Mouse (Mus musculus) hindbrain, embryonic 12.5 days (tissue): ENCODE results near the gene Atl1. TPM values are rescaled to one million over a fixed set of nuclear protein-coding genes. Genes with fewer than 3 reads are reported as not detected.

Source experiments
- ATAC-seq: fragments of 200-750 bp; cut with Nextera tagmentation; 2 replicates; pipeline ENCODE4 v1.8.0; 2017; ENCODE audit warnings: moderate TSS enrichment; ENCODE audit not compliant: low FRiP score
- H3K27ac ChIP-seq: fragments of 300-500 bp; sonication (generic); 2 replicates; pipeline ENCODE4 v1.5.1; 2016; ENCODE audit warnings: mild to moderate bottlenecking
- H3K27me3 ChIP-seq: fragments of 300-500 bp; sonication (generic); 2 replicates; pipeline ENCODE4 v1.6.1; 2016; ENCODE audit warnings: mild to moderate bottlenecking
- H3K36me3 ChIP-seq: fragments of 300-500 bp; sonication (generic); 2 replicates; pipeline ENCODE4 v1.6.1; 2016; ENCODE audit warnings: mild to moderate bottlenecking
- H3K4me1 ChIP-seq: fragments of 300-500 bp; sonication (generic); 2 replicates; pipeline ENCODE4 v1.6.1; 2016
- H3K4me2 ChIP-seq: fragments of 300-500 bp; sonication (generic); replicated peaks from 2 replicates; pipeline ENCODE4 v1.6.1; 2016; ENCODE audit warnings: mild to moderate bottlenecking
- H3K4me3 ChIP-seq: fragments of 300-500 bp; sonication (generic); 2 replicates; pipeline ENCODE4 v1.5.1; 2016; ENCODE audit warnings: mild to moderate bottlenecking
- H3K9ac ChIP-seq: fragments of 300-500 bp; sonication (generic); 2 replicates; pipeline ENCODE4 v1.6.1; 2016; ENCODE audit warnings: mild to moderate bottlenecking, moderate library complexity
- H3K9me3 ChIP-seq: fragments of 300-500 bp; sonication (generic); replicated peaks from 2 replicates; pipeline ENCODE4 v1.6.1; 2016; ENCODE audit warnings: mild to moderate bottlenecking
- WGBS: fragments of 180-500 bp; shearing (Covaris S2); methylation state at CpG from one replicate; pipeline ENCODE4 v1.1.7; 2016; 5-methylcytosine and 5-hydroxymethylcytosine counted together
- polyA plus RNA-seq: library from polyadenylated mRNA; unstranded; fragments of >200 nt; fragmentation: Nextera tagmentation; extraction: Ambion mirVana; gene quantifications from 2 replicates; pipeline ENCODE4 v1.2.1, GENCODE M21; 2016

The Atl1 gene
- polyA plus RNA-seq, 1 experiment from 2014 or later: 71.5 TPM

DNA sequence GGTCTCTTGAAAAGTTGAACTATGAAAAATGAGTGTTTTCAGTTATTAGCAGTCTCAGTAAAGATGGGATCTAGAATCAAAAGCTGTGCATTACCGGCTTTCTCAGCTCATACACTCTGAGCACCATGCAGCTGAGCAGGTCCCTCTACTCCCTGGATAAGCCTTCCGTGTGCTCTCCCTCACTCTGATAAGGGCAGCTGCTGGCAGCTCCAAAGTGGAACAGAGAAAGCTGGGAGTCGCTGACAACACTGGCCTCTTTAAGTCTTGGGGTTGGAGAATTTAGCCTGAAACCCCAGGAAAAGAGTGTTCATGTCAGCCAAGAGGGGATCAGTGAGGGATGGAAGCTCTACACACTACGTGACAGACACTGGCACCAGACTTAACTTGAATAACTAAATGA lies 33.6 kb upstream of the Atl1 start:
- H3K27ac ChIP-seq: no peak overlapping the region
- H3K27me3 ChIP-seq: no peaks in the 10 kb centered on the region
- no peak overlapping the region for H3K4me3 ChIP-seq
- H3K9me3 ChIP-seq: no peaks in the 10 kb centered on the region
- no peak for ATAC-seq
- H3K36me3 ChIP-seq: peaks cover 9% of the 10 kb centered on the region; the same call in 1 of the 2 replicates
- H3K4me1 ChIP-seq: no peaks in the 10 kb centered on the region
- no peak overlapping the region for H3K9ac ChIP-seq
- H3K4me2 ChIP-seq: no peak overlapping the region
- WGBS: 94% methylated on average over 4 of the region's 4 CpGs

DNA sequence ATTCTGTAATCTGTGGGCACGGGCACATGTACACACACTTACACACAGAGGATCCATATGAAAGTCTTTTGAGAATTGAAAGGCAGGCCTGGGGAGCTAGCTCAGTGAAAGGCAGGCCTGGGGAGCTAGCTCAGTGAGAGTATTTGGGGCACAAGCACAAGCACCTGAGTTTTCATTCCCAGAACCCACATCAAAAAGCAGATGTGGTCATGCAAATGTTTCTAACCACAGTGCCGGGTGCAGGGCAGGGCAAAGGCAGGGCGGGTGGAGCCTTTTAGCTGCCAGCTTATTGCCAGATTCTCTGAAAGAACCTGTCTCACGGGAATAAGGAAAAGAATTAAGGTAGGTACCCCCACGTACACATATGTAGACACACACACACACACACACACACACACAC lies 28.9 kb upstream of the Atl1 start:
- no peak overlapping the region for H3K4me2 ChIP-seq
- H3K27ac ChIP-seq: no peak overlapping the region
- 78% methylated on average over 5 of the region's 5 CpGs for WGBS
- no peak overlapping the region for H3K4me3 ChIP-seq
- H3K4me1 ChIP-seq: no peaks in the 10 kb centered on the region
- no peak overlapping the region for H3K9ac ChIP-seq
- no peaks in the 10 kb centered on the region for H3K27me3 ChIP-seq
- ATAC-seq: no peak
- no peaks in the 10 kb centered on the region for H3K9me3 ChIP-seq
- no peaks in the 10 kb centered on the region for H3K36me3 ChIP-seq

DNA sequence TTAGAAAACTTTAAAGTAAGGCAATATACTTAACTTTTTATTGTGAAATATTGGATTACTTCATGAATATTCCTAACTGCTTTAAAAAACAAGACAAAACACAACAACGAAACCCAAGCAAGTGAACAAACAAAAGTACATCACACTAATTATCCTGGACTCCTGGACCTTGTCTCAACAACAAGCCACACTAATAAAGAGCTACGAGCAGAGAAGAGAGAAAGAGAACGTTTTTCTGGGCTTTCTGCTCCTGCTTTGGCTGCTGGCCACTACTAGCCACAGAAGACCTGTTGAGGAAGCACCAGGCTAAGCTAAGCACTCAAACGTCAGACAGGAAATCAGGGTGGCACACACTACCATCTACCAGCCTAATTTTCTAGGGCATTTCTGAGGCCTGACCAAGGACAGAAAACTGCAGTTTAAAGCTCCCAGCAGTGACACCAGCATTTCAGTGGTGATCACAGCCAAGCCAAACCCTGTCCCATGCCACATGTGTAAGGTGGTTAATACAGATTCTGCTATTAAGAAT lies 28.2 kb upstream of the Atl1 start:
- ATAC-seq: no peak
- Histone ChIP-seq H3K36me3 (no peaks in the 10 kb centered on the region), H3K9me3 (no peaks in the 10 kb centered on the region), H3K9ac (no peak overlapping the region), H3K27ac (no peak overlapping the region), H3K27me3 (no peaks in the 10 kb centered on the region), H3K4me1 (no peaks in the 10 kb centered on the region), H3K4me3 (no peak overlapping the region), H3K4me2 (no peak overlapping the region)
- 74% methylated on average over 4 of the region's 4 CpGs for whole genome bisulfite sequencing

DNA sequence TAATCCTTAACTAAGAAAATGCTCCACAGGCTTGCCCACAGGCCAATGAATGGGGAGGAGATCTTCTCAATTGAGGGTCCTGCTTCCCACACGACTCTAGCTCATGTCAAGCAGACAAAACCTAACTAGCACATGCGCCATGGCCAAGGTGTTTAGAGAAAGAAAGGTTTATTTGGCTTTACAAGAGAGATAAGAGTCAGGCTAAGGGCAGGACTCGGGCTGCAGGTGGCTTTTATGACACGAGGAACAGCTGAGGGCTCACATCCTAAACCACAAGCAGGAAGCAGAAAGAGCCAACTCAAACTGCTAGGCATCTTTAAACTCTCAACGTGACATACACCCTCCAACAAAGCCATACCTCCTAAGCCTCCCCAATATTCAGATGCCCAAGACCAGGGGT lies 25.1 kb upstream of the Atl1 start:
- no peaks in the 10 kb centered on the region for H3K9me3 ChIP-seq
- no peaks in the 10 kb centered on the region for H3K4me1 ChIP-seq
- H3K4me3 ChIP-seq: no peak overlapping the region
- peaks cover 13% of the 10 kb centered on the region; the same call in 1 of the 2 replicates for H3K36me3 ChIP-seq
- no peaks in the 10 kb centered on the region for H3K27me3 ChIP-seq
- no peak overlapping the region for H3K4me2 ChIP-seq
- no peak for ATAC-seq
- WGBS: 92% methylated on average over 5 of the region's 5 CpGs
- no peak overlapping the region for H3K9ac ChIP-seq
- no peak overlapping the region for H3K27ac ChIP-seq

DNA sequence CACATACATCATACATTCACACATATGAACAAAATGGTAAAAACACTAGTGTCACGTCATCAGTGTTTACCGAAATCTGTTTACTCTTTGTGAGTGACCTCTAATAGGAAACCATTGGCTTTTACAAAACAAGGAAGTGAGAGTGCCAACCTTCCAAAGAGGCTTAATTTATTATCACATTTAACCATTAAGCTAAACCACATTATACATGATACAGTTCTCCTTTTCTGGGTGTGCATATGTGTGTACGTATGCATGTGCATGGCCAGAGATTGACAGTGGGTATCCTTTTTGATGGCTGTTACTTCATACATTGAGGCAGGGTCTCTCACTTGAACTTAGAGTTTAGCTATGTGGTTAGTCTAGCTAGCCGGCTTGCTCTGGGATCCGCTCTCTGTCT lies 20.8 kb upstream of the Atl1 start:
- H3K9me3 ChIP-seq: no peaks in the 10 kb centered on the region
- no peak for ATAC-seq

DNA sequence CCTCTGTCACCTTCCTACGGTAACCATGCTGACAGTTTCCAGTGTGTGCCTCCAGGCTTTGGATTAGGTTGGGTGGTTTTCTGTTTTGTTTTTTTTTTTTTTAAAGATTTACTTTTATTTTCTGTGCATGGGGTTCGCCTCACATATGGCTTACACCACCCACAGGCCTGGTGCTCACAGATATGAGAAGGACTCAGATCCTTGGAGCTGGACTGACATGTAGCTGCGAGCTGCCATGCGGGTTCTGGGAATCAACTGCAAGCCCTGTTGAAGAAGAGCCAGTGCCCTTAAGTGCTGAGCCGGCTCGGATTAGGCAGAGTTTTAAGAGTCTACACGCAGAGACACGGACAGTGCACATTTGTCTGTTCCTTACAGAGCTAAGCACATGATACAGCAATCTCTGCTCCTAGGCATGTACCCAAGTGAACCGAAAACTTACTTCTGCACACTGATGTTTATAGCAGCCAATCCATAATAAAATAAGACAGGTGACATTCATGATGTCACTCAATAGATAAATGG lies 14.5 kb upstream of the Atl1 start:
- Histone ChIP-seq H3K9ac (no peak overlapping the region), H3K4me1 (peaks cover 13% of the 10 kb centered on the region), H3K4me2 (no peak overlapping the region), H3K36me3 (no peaks in the 10 kb centered on the region), H3K27ac (no peak overlapping the region), H3K27me3 (no peaks in the 10 kb centered on the region), H3K9me3 (no peaks in the 10 kb centered on the region), H3K4me3 (no peak overlapping the region)
- no peak for ATAC-seq
- WGBS: 91% methylated on average over 9 of the region's 9 CpGs

More for the DNA sequence above, 20.8 kb upstream of the Atl1 start:
- H3K9ac ChIP-seq: no peak overlapping the region
- peaks cover 13% of the 10 kb centered on the region; the same call in 1 of the 2 replicates for H3K36me3 ChIP-seq
- 96% methylated on average over 5 of the region's 5 CpGs for WGBS
- no peaks in the 10 kb centered on the region for H3K27me3 ChIP-seq
- no peaks in the 10 kb centered on the region for H3K4me1 ChIP-seq
- no peak overlapping the region for H3K4me3 ChIP-seq
- no peak overlapping the region for H3K27ac ChIP-seq
- H3K4me2 ChIP-seq: no peak overlapping the region

DNA sequence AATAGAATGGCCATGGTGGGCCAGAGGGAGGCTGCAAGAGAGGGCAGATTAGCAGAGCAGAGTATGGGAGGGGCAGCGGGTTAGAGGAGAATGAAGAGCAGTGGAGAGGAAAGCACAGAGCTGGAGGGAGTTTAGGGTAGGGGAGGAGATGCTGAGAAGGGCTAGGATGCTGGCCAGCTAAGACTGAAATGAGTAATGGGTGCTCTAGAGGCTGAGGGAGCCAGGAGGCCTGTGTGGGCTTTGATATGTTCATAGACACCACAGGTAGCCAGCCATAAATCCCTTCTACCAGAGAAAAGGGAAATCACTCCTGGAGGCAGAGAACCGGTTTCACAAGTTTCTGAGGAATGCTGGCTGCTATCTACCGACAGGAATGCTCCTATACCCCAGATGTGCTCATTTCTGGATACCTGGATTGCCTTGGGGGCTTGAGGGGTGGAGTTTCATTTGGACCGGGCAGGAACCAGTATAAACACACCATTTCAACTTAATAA lies 13.2 kb upstream of the Atl1 start:
- H3K36me3 ChIP-seq: no peaks in the 10 kb centered on the region
- no peaks in the 10 kb centered on the region for H3K9me3 ChIP-seq
- no peak overlapping the region for H3K4me3 ChIP-seq
- no peaks in the 10 kb centered on the region for H3K27me3 ChIP-seq
- ATAC-seq: no peak
- peaks cover 13% of the 10 kb centered on the region for H3K4me1 ChIP-seq
- no peak overlapping the region for H3K9ac ChIP-seq
- H3K27ac ChIP-seq: no peak overlapping the region; the same call in 1 of the 2 replicates
- WGBS: 14% methylated on average over 4 of the region's 4 CpGs
- no peak overlapping the region for H3K4me2 ChIP-seq

DNA sequence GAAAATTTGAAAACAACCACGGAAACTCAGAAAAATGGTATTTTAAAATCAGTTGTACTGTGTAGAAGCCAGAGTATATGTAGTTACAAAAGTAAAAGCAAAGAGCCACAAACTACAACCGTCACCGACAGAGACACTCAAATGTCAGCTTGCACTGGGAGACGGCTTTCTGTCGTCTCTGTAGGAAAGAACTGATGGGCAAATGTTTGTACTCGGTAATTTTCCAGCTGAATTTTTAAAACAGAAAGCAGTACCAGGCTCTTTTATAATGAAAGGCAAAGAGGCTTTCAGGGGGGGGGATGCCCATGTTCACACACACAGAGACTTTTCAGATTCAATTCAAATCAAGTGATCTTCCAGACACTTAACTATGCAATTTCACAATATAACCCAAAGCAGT lies 12.7 kb upstream of the Atl1 start:
- ATAC-seq: no peak
- 24% methylated on average over 6 of the region's 6 CpGs for WGBS
- Histone ChIP-seq H3K27ac (no peak overlapping the region), H3K9me3 (no peaks in the 10 kb centered on the region), H3K4me1 (peaks cover 13% of the 10 kb centered on the region), H3K9ac (no peak overlapping the region), H3K36me3 (no peaks in the 10 kb centered on the region), H3K27me3 (no peaks in the 10 kb centered on the region), H3K4me3 (no peak overlapping the region), H3K4me2 (no peak overlapping the region)

DNA sequence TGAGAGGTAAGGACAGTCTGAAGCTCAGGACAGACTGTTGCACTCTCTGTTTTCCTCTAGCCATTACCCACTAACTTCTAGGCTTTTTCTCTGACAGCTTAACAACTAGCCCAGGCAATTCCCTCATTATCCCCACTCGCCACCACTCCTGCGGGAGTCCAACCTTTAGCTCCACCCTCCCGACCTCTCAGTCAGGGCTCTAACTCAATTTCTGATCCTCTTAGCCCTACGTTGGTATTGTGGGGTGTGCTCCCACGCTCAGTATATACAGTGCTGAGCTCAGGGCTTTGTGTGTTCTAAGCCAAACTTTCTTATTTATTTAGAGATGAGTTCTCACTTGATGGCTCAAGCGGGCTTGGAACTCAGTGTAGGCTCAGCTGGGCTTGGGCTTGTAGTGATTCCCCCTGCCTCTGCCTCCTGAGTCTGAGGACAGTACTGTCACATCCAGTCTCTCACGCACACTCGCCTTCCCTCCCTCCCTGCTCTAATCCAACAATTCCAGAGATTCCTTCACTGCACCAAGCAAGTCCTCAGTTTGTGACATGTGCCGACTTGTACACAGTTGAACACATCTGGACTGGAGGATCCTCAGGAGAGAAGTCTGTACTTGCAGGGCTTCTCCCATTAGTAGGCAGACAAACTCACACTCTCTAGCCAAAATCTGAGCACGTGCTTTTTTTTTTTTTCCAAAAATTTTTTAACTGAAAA lies 11.1 kb upstream of the Atl1 start:
- Histone ChIP-seq H3K27ac (no peak overlapping the region), H3K9ac (no peak overlapping the region), H3K27me3 (no peaks in the 10 kb centered on the region), H3K4me2 (no peak overlapping the region), H3K4me3 (no peak overlapping the region), H3K4me1 (peaks cover 13% of the 10 kb centered on the region), H3K9me3 (no peaks in the 10 kb centered on the region), H3K36me3 (no peaks in the 10 kb centered on the region)
- 46% methylated on average over 10 of the region's 10 CpGs for WGBS
- no peak for ATAC-seq

DNA sequence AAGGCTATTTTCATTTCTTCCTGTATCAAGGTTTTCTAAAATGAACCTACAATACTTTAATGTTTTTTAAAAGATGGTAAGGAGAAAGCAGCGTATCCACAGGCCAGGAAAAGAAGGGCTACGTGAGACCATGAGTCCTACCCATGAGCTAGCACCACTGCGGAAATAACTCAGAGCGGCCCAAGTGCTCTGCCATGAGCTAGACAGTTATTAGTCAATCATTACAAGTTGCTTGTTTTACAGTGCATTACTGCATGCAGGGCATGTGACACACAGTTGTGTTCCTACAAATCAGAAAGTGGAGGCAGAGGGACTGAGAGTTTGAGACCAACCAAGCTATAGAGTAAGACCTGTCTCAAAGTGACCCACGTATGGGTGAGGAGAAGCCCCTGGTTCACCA lies 8.4 kb upstream of the Atl1 start:
- Histone ChIP-seq H3K9ac (no peak overlapping the region), H3K27ac (no peak overlapping the region), H3K4me3 (no peak overlapping the region), H3K4me2 (no peak overlapping the region), H3K9me3 (no peaks in the 10 kb centered on the region), H3K27me3 (no peaks in the 10 kb centered on the region), H3K4me1 (peaks cover 13% of the 10 kb centered on the region), H3K36me3 (no peaks in the 10 kb centered on the region)
- no peak for ATAC-seq
- WGBS: 96% methylated on average over 5 of the region's 5 CpGs

DNA sequence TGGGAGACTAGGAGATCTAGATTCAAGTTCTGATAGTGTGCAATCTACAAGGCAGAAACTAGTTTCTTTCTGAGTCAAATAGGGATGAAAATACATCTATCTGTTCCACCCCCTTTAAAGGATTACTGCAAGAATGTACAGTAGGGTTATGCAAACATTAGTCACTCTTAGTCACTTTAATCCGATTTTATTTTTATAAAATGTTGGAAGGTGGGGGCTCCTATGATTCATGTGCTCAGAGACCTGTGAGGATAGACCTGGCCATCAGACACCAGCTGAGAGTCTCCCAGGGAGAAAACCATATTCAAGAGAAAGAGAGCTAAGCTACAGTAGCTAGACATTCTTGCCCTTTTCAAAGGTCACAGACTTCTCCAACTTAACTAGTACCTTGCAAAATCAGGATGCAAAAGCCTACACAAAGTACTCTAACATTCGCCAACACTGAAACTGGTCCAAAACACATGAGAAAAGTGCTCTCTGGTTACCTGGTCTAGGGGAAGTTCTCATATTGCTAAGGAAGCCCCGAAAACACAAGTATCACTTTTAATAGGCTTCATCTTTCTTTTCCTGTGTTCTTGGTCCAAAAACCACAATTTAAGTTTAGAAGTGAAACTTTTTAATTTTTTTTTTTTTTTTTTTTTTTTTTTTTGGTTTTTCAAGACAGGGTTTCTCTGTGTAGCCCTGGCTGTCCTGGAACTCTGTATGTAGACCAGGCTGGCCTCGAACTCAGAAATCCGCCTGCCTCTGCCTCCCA lies 7.1 kb upstream of the Atl1 start:
- H3K4me3 ChIP-seq: no peak overlapping the region
- no peak overlapping the region for H3K9ac ChIP-seq
- H3K4me1 ChIP-seq: peaks cover 17% of the 10 kb centered on the region
- ATAC-seq: no peak
- no peaks in the 10 kb centered on the region for H3K27me3 ChIP-seq
- WGBS: 95% methylated on average over 5 of the region's 5 CpGs
- H3K36me3 ChIP-seq: no peaks in the 10 kb centered on the region
- no peak overlapping the region for H3K4me2 ChIP-seq
- H3K27ac ChIP-seq: no peak overlapping the region
- no peaks in the 10 kb centered on the region for H3K9me3 ChIP-seq

DNA sequence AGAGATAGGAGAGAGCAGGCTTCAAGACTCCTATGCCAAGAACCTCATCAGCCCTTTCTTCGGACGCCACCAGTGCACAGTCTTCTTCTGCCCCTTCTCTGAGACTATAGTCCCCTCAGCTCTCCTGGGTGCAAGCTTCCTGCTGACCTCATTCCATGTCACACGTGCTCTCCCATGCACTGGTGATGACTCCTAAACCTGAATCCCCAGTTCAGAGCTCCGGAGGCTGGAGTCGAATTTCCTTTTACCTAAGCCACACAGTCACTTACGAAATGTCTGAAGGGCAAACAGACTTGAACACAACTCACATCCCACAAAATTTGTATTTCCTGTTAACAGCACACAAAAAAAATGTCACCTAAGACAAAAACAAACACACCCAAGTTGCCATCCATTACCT lies 4.6 kb upstream of the Atl1 start:
- no peak overlapping the region for H3K27ac ChIP-seq
- no peaks in the 10 kb centered on the region for H3K36me3 ChIP-seq
- 87% methylated on average over 6 of the region's 6 CpGs for WGBS

More for the DNA sequence above, 4.6 kb upstream of the Atl1 start:
- H3K9ac ChIP-seq: no peak overlapping the region
- ATAC-seq: no peak
- H3K9me3 ChIP-seq: no peaks in the 10 kb centered on the region
- H3K4me2 ChIP-seq: no peak overlapping the region
- no peak overlapping the region for H3K4me3 ChIP-seq
- H3K4me1 ChIP-seq: peaks cover 24% of the 10 kb centered on the region
- no peaks in the 10 kb centered on the region for H3K27me3 ChIP-seq
